Mouse (Mus musculus) embryonic facial prominence, embryonic 10.5 days (tissue): Measurements from ENCODE around the gene Tmem234. TPM values are rescaled to one million over a fixed set of nuclear protein-coding genes. Genes with fewer than 3 reads are reported as not detected.

ENCODE experiments used
- DNase-seq: peaks from one replicate; pipeline ENCODE4 v3.0.0-alpha.2; 2017; ENCODE audit warnings: low spot score
- H3K27ac ChIP-seq: fragments of 300-500 bp; sonication (generic); replicated peaks from 2 replicates; pipeline ENCODE4 v1.5.1; 2016; ENCODE audit warnings: mild to moderate bottlenecking
- H3K27me3 ChIP-seq: fragments of 300-500 bp; sonication (generic); replicated peaks from 2 replicates; pipeline ENCODE4 v1.6.1; 2016; ENCODE audit warnings: low read depth, mild to moderate bottlenecking; ENCODE audit not compliant: poor library complexity, severe bottlenecking
- H3K36me3 ChIP-seq: fragments of 300-500 bp; sonication (generic); replicated peaks from 2 replicates; pipeline ENCODE4 v1.6.1; 2016; ENCODE audit warnings: mild to moderate bottlenecking, moderate library complexity
- H3K4me1 ChIP-seq: fragments of 300-500 bp; sonication (generic); 2 replicates; pipeline ENCODE4 v1.6.1; 2016
- H3K4me3 ChIP-seq: fragments of 300-500 bp; sonication (generic); 2 replicates; pipeline ENCODE4 v1.5.1; 2016; ENCODE audit warnings: mild to moderate bottlenecking, moderate library complexity
- H3K9me3 ChIP-seq: fragments of 300-500 bp; sonication (generic); 2 replicates; pipeline ENCODE4 v1.6.1; 2016; ENCODE audit warnings: mild to moderate bottlenecking
- WGBS: fragments of 180-500 bp; shearing (Covaris S2); methylation state at CpG from one replicate; pipeline ENCODE4 v1.1.7; 2016; 5-methylcytosine and 5-hydroxymethylcytosine counted together
- polyA plus RNA-seq: library from polyadenylated mRNA; unstranded; fragments of >200 nt; fragmentation: Nextera tagmentation; extraction: Ambion mirVana; gene quantifications from 2 replicates; pipeline ENCODE4 v1.2.1, GENCODE M21; 2016

Gene Tmem234
- polyA plus RNA-seq, 1 experiment from 2014 or later, result 226 TPM

DNA sequence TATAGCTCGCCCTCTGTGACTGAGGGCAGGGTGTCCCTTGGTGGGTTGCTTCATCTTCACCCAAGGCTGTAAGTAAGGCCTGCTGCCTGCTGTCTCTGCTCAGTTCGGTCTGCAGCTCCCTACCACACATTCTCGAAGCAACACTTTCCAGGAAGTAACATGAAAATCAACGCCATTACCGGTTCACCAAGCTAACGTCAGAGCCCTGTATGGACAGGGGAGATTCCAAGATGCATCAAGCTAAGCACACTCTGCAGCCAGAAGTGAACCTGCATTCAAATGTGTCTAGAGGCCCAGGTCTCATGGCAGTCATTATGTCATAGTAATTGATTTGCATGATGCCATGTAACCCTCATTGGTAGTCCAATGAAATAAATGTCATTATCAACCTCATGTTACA lies 30.4 kb upstream of the Tmem234 start:
- Histone ChIP-seq H3K27ac (no peak overlapping the region), H3K4me1 (peaks cover 2% of the 10 kb centered on the region), H3K9me3 (no peaks in the 10 kb centered on the region), H3K36me3 (no peaks in the 10 kb centered on the region), H3K27me3 (no peaks in the 10 kb centered on the region), H3K4me3 (no peak overlapping the region)
- DNase-seq, result no peak
- WGBS, result 91% methylated on average over 6 of the region's 6 CpGs

DNA sequence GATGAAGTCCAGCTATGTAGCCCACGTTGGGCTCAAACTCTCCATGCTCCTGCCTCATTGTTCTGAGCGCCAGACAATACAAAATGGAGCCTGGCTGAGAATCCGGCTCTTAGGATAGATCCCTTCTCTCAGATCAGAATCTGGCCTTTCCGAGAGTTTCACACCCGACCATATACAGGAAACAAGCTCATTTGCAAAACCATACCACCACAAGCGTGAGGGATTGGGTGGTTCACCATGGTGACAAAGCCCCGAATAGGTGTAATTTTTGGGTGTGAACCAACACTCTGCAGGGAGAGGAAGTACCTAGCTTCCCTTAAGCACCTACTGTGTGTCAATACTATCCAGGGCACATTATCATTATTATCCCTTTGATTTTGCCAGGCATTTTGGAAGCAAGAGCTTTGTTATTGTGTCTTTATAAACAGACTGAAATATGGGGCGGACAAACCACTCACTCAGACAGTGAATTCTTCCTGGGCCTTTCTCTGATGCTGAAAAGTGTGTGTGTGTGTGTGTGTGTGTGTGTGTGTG lies 28.9 kb upstream of the Tmem234 start:
- H3K4me1 ChIP-seq, result peaks cover 7% of the 10 kb centered on the region
- H3K9me3 ChIP-seq, result no peaks in the 10 kb centered on the region
- H3K4me3 ChIP-seq, result no peak overlapping the region
- no peak for DNase-seq
- no peak overlapping the region for H3K27ac ChIP-seq
- H3K36me3 ChIP-seq, result no peaks in the 10 kb centered on the region
- 79% methylated on average over 8 of the region's 8 CpGs for WGBS
- no peaks in the 10 kb centered on the region for H3K27me3 ChIP-seq

DNA sequence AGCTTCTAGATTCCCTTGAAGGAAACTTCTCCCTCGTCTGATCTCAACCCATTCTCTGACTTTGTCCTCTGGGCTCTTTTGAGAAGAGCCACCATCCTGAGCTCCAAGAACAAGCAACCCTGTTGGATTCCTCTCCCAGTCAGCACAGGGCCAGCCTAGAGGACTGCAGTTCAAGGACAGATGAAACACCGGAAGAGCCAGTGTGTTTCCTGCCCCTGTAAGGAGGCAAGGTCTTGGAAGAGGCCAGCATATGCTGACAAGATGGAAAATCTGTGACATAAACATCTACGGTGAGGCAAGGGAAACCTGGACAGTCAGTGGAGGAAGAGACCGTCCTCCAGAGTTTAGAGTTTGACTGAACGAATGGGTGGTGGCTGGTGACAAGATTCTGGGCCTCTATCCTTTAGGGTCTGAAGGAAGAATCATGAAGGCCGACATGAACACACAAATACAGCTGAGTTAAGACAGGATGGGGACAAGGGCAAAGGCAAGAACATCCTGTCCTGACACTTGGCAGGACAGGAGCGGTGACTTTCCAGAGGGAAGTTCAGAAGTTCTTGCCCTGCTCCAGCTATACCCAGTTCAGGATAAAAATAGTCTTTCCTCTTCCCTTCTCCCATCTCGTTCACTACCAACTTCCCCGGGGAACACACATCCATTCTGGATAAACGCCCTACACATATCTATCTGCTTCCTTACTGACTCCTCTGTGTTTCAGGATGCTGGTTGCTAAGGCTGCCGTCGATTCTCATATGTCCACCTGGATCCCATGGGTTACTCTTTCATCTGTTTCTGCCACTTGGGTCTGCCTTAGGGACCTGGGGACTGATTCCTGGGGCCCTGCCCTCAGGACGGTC lies 28.0 kb upstream of the Tmem234 start:
- Histone ChIP-seq H3K4me3 (no peak overlapping the region), H3K36me3 (no peaks in the 10 kb centered on the region)

DNA sequence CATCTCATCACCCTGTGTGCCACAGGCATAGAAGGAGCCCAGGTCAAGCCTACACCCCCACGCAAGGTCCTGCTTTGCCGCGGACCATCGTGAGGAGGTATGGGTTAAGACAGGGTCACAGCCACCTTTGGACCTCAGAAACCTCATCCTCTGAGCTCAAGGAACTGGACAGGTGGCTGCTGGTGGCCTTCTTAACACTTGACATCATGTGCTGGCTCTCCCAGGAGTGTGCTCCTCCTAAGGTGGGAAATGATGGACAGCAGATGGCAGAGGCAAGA lies 27.4 kb upstream of the Tmem234 start:
- peaks cover 6% of the 10 kb centered on the region; the same call in 1 of the 2 replicates for H3K27me3 ChIP-seq
- no peak for DNase-seq
- H3K36me3 ChIP-seq, result no peaks in the 10 kb centered on the region
- no peak overlapping the region for H3K27ac ChIP-seq
- H3K4me3 ChIP-seq, result no peak overlapping the region
- no peaks in the 10 kb centered on the region for H3K9me3 ChIP-seq
- peaks cover 13% of the 10 kb centered on the region for H3K4me1 ChIP-seq
- WGBS, result 94% methylated on average over 4 of the region's 4 CpGs

More for the DNA sequence above, 28.0 kb upstream of the Tmem234 start:
- H3K27ac ChIP-seq, result no peak overlapping the region
- peaks cover 13% of the 10 kb centered on the region for H3K4me1 ChIP-seq
- 83% methylated on average over 13 of the region's 13 CpGs for WGBS
- DNase-seq, result no peak
- H3K27me3 ChIP-seq, result peaks cover 6% of the 10 kb centered on the region; the same call in 1 of the 2 replicates
- H3K9me3 ChIP-seq, result no peaks in the 10 kb centered on the region

- peaks cover 13% of the 10 kb centered on the region for H3K4me1 ChIP-seq
- H3K4me3 ChIP-seq, result no peak within 1 kb of the TSS
- no peak for DNase-seq
- H3K27me3 ChIP-seq, result peaks cover 8% of the 10 kb centered on the region; the same call in 1 of the 2 replicates
- no peak within 1 kb of the TSS for H3K27ac ChIP-seq
- H3K9me3 ChIP-seq, result no peaks in the 10 kb centered on the region
- 92% methylated on average over 8 of the region's 8 CpGs for WGBS
- no peaks in the 10 kb centered on the region for H3K36me3 ChIP-seq
These were observed 27.0 kb upstream of the Tmem234 start, which contains the start of gene Lck for GRCm38 (mm10) chr4:129573430-129573829. Gene Lck (minus strand): TSS chr4:129573641.

DNA sequence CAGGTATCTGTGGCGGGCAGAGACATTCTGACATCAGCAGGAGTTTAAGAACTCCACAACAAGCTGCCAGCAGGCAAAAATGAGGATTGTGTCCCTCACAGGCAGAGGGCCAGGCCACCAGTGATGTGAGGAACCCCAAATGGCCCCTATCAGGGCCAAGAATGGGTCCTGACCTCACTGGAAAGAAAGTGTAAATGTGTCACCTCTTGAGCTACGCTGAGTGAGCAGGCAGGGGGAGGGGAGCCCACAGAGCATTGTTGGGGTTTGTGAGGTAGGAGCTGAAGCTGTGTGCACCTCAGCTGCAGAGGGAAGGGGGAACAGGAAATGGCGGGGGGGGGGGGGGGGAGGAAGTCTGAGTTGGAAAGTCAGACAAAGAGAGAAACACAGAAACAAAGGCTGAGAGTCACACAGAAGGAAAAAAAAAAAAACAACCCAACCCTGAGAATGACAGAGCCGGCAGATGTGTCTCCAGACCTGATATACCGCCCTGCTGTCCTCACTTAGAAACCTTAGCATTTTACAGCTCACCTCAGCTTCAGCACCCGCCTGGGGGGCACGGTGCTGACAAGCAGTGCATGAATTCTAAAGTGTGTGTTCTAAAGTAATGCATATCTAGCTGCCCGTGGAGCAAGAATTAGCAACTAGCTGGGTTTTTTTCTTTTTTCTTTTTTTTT lies 25.2 kb upstream of the Tmem234 start:
- H3K4me1 ChIP-seq, result peaks cover 13% of the 10 kb centered on the region
- H3K36me3 ChIP-seq, result no peaks in the 10 kb centered on the region
- peak; percentile 22 for DNase-seq
- WGBS, result 58% methylated on average over 7 of the region's 8 CpGs
- no peaks in the 10 kb centered on the region for H3K9me3 ChIP-seq
- H3K27ac ChIP-seq, result peak overlapping the region; percentile 65
- no peak overlapping the region for H3K4me3 ChIP-seq
- peaks cover 10% of the 10 kb centered on the region; the same call in 1 of the 2 replicates for H3K27me3 ChIP-seq

DNA sequence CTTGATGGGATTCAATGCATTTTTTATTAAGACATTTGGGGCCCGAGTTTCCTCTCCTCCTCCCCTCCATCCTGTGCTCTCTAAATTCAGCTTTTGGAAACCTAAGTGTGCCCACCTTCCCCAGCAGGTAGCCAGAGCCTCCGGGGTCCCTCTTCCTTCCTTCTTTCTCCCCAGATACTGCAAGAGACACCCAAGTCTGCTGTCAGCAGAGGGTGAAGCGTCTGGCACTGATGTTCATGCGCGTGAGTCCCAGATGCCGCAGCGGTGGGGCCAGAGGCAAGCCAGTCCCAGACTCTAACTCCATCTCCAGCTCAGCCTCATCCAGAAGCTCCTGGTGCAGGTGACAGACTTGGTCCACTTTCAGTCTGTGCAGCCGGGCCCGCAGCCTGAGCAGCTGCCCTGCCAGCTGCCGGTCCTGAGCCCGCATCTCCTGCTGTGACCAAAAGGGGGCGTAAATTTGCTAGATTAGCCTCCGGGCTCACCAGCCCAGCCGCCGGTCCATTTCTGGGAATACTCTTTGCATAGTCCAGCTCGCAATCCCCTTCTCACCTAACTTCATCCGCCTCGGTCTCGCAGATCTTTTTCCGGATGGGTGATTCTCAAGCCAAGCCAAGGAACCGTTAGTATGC lies 23.5 kb upstream of the Tmem234 start:
- H3K9me3 ChIP-seq, result no peaks in the 10 kb centered on the region
- 35% methylated on average over 21 of the region's 21 CpGs for WGBS
- peaks cover 10% of the 10 kb centered on the region; the same call in 1 of the 2 replicates for H3K27me3 ChIP-seq
- peak overlapping the region; percentile 23; the same call in 1 of the 2 replicates for H3K4me3 ChIP-seq
- H3K27ac ChIP-seq, result no peak overlapping the region
- H3K36me3 ChIP-seq, result no peaks in the 10 kb centered on the region
- H3K4me1 ChIP-seq, result peaks cover 13% of the 10 kb centered on the region
- peak; percentile 66 for DNase-seq

DNA sequence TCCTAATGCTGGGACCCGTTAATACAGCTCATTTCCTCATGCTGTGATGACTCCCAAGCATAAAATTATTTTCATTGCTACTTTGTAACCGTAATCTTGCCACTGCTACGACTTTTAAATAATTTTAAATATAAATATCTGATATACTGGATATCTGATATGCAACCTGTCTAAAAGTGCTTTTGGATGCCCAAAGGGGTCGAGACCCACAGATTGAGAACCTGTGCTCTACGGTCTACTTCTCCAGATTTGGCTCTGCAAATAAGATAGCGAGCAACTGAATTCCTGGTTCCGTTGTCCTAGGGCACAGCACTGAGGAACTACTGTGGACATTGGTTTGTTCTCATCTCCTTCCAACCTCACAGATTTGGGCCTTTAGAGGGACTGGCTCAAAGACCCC lies 22.8 kb upstream of the Tmem234 start:
- Histone ChIP-seq H3K4me3 (no peak overlapping the region), H3K27me3 (peaks cover 10% of the 10 kb centered on the region; the same call in 1 of the 2 replicates), H3K27ac (no peak overlapping the region), H3K9me3 (no peaks in the 10 kb centered on the region), H3K36me3 (no peaks in the 10 kb centered on the region), H3K4me1 (peaks cover 13% of the 10 kb centered on the region)
- 84% methylated on average over 7 of the region's 7 CpGs for WGBS
- DNase-seq, result no peak

GRCm38 (mm10) chr4:129578466-129578865 lies 22.0 kb upstream of the Tmem234 start, which contains the start of gene Fam167b:
Gene Fam167b (minus strand): TSS chr4:129578549.
- DNase-seq, result no peak
- H3K9me3 ChIP-seq, result no peaks in the 10 kb centered on the region
- peak within 1 kb of the TSS; percentile 23; the same call in 1 of the 2 replicates for H3K4me3 ChIP-seq
- WGBS, result 84% methylated on average over 5 of the region's 5 CpGs
- no peaks in the 10 kb centered on the region for H3K36me3 ChIP-seq
- H3K27ac ChIP-seq, result no peak within 1 kb of the TSS
- peaks cover 13% of the 10 kb centered on the region for H3K4me1 ChIP-seq
- peaks cover 10% of the 10 kb centered on the region; the same call in 1 of the 2 replicates for H3K27me3 ChIP-seq

GRCm38 (mm10) chr4:129580347-129580746 lies 20.1 kb upstream of the Tmem234 start:
- no peak for DNase-seq
- Histone ChIP-seq H3K4me3 (no peak overlapping the region), H3K9me3 (no peaks in the 10 kb centered on the region), H3K27ac (no peak overlapping the region; the same call in 1 of the 2 replicates), H3K36me3 (no peaks in the 10 kb centered on the region), H3K4me1 (peaks cover 22% of the 10 kb centered on the region), H3K27me3 (peaks cover 10% of the 10 kb centered on the region; the same call in 1 of the 2 replicates)
- 82% methylated on average over 7 of the region's 7 CpGs for WGBS

DNA sequence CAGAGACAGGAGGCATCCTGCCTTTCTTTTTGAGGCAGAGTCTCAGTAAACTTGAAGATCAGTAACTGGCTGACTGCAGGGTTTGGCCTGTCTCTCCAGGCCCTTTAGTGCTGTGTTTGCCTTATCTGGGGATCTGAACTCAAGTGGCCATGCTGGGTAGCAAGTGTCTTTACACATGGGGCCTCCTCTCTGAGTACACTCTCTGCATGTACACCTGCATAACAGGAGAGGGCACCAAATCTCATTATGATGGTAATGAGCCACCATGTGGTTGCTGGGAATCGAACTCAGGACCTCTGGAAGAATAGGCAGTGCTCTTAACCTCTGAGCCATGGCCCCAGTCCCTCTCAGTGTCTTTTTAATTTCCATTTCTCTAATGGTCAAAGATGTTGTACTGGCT lies 18.2 kb upstream of the Tmem234 start:
- Histone ChIP-seq H3K4me1 (peaks cover 19% of the 10 kb centered on the region), H3K36me3 (no peaks in the 10 kb centered on the region), H3K4me3 (no peak overlapping the region), H3K27me3 (0 out of 2 replicates have a peak, but pooled peaks cover 4% of the 10 kb centered on the region), H3K27ac (no peak overlapping the region), H3K9me3 (no peaks in the 10 kb centered on the region)
- WGBS, result 91% methylated on average over 1 of the region's 1 CpGs
- DNase-seq, result no peak

- Histone ChIP-seq H3K9me3 (no peaks in the 10 kb centered on the region), H3K36me3 (no peaks in the 10 kb centered on the region), H3K27ac (peak overlapping the region; percentile 78), H3K4me3 (peak overlapping the region; percentile 65), H3K27me3 (no peaks in the 10 kb centered on the region), H3K4me1 (peaks cover 19% of the 10 kb centered on the region)
- 59% methylated on average over 1 of the region's 1 CpGs for WGBS
- DNase-seq, result no peak
These were observed 16.1 kb upstream of the Tmem234 start for GRCm38 (mm10) chr4:129584370-129584769.
